Mouse (Mus musculus): ENCODE data around the gene C030005K15Rik.

- no peak for TF ChIP-seq POLR2A (IDR thresholded peaks at IDR 0.05; ENCODE audit: low read depth, low read length)
- TF ChIP-seq CTCF (IDR thresholded peaks at IDR 0.05; ENCODE audit: borderline replicate concordance, insufficient read depth, low read length), result no peak
Observed at GRCm38 (mm10) chr10:97689425-97689824, 37.1 kb downstream of the C030005K15Rik start.

Data from embryonic fibroblast, embryonic 13.5 days (primary cell).